20 mouse cellular contexts compared by ENCODE assay signal in the genomic region with DNA sequence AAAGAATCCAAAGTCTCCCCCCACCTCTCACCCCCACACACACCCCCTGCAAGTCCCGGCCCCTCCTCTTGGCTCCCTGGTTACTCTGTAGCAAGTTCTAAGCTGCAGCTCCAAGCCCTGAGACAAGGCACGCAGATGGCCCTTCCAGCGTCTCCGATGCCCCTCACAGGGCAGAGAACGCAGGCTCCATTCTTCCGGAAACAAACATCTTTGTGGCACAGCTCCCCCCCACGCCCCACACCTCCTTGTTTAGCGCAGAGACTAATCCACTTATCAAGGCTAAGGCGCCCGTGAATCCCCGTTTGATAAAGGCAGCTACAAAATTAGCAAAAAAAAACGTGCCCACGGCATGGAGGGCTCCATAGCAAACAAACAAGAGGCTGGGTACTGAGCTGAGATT.
DNase-seq lines count a peak whose midpoint lies in the region; ATAC-seq lines count a peak whose summit lies in the region.
"Had no signal": no experiment of that assay in that cellular context is flagged by ENCODE, and none has a peak within 500 bp of the region (broad histone marks: within the 10 kb centered on the region; RNA-seq: fewer than 3 reads in every experiment).

No protein-coding gene starts in this region.

- H3K27ac ChIP-seq in hindbrain, embryonic 16.5 days (ENCODE audit: low read depth, low read length) = no peak overlapping the region
- H3K27ac ChIP-seq in hindbrain, embryonic 10.5 days = no peak overlapping the region
- no peak overlapping the region for H3K27ac ChIP-seq in forebrain, embryonic 14.5 days (ENCODE audit: low read depth, low read length)
- H3K27ac ChIP-seq in midbrain, embryonic 12.5 days (replicated peaks) = peak overlapping the region; percentile 39; the same call in 1 of the 2 replicates
- H3K27ac ChIP-seq: heart, adult 2 months; heart, embryonic 15.5 days; left cerebral cortex, adult 2 months; neural tube, embryonic 15.5 days had no signal

- H3K4me1 ChIP-seq in hindbrain, embryonic 16.5 days (ENCODE audit: control insufficient read depth, insufficient read depth, low read depth, low read length) = peaks cover 19% of the 10 kb centered on the region
- peaks cover 71% of the 10 kb centered on the region for H3K4me1 ChIP-seq in hindbrain, embryonic 10.5 days (replicated peaks)
- H3K4me1 ChIP-seq in forebrain, embryonic 14.5 days (ENCODE audit: control insufficient read depth, insufficient read depth, low read length) = peaks cover 25% of the 10 kb centered on the region; the same call in 1 of the 2 replicates
- H3K4me1 ChIP-seq in midbrain, embryonic 12.5 days = peaks cover 70% of the 10 kb centered on the region
- H3K4me1 ChIP-seq: heart, embryonic 15.5 days had no signal

- no peak for DNase-seq in hindbrain, embryonic 10.5 days (ENCODE audit: low spot score)
- peak; percentile 33 for DNase-seq in forebrain, embryonic 14.5 days (ENCODE audit: low spot score)
- peak; percentile 64 for DNase-seq in retina, postnatal 1 day
- no peak for DNase-seq in layer of hippocampus, postnatal 14 days (ENCODE audit: low spot score in 2 of 2)
- DNase-seq: adrenal gland, postnatal 10 days; gastrocnemius, postnatal 14 days; heart, adult 2 months; heart, postnatal 4 days; kidney, adult 8-10 months; kidney, postnatal 14 days; lung, adult 18-20 months; lung, postnatal 14 days; right cerebral cortex, postnatal 4 days had no signal

- peak overlapping the region; percentile 25; the same call in 1 of the 2 replicates for H3K4me2 ChIP-seq in hindbrain, embryonic 16.5 days (ENCODE audit: low read length)
- H3K4me2 ChIP-seq in forebrain, embryonic 14.5 days (ENCODE audit: low read length) = no peak overlapping the region; the same call in 1 of the 2 replicates
- H3K4me2 ChIP-seq in midbrain, embryonic 12.5 days (replicated peaks) = peak overlapping the region; percentile 4; the same call in 1 of the 2 replicates
- H3K4me2 ChIP-seq: heart, embryonic 15.5 days; liver, embryonic 11.5 days; neural tube, embryonic 15.5 days had no signal

- H3K27me3 ChIP-seq in hindbrain, embryonic 16.5 days (replicated peaks; ENCODE audit: control insufficient read depth, insufficient read depth, low read length) = peaks cover 4% of the 10 kb centered on the region; the same call in 1 of the 2 replicates
- peaks cover 93% of the 10 kb centered on the region for H3K27me3 ChIP-seq in hindbrain, embryonic 10.5 days (ENCODE audit: insufficient read depth, poor library complexity, severe bottlenecking)
- peaks cover 4% of the 10 kb centered on the region; the same call in 1 of the 2 replicates for H3K27me3 ChIP-seq in forebrain, embryonic 14.5 days (replicated peaks; ENCODE audit: control insufficient read depth, insufficient read depth, low read length)
- peaks cover 65% of the 10 kb centered on the region for H3K27me3 ChIP-seq in midbrain, embryonic 12.5 days

- 13% methylated on average over 13 of the region's 13 CpGs for WGBS in hindbrain, embryonic 16.5 days
- WGBS in hindbrain, embryonic 10.5 days = 19% methylated on average over 13 of the region's 13 CpGs
- 4% methylated on average over 13 of the region's 13 CpGs for WGBS in forebrain, embryonic 14.5 days
- WGBS in midbrain, embryonic 12.5 days = 2% methylated on average over 13 of the region's 13 CpGs

- H3K9ac ChIP-seq in hindbrain, embryonic 16.5 days (ENCODE audit: low read depth, low read length) = no peak overlapping the region
- H3K9ac ChIP-seq in forebrain, embryonic 14.5 days (ENCODE audit: low read length) = peak overlapping the region; percentile 21; the same call in 1 of the 2 replicates
- no peak overlapping the region for H3K9ac ChIP-seq in midbrain, embryonic 12.5 days (replicated peaks)
- H3K9ac ChIP-seq: heart, embryonic 15.5 days; neural tube, embryonic 15.5 days had no signal

- no peaks in the 10 kb centered on the region for H3K9me3 ChIP-seq in hindbrain, embryonic 16.5 days (ENCODE audit: control insufficient read depth, low read length)
- no peaks in the 10 kb centered on the region for H3K9me3 ChIP-seq in hindbrain, embryonic 10.5 days
- H3K9me3 ChIP-seq in forebrain, embryonic 14.5 days (replicated peaks; ENCODE audit: control insufficient read depth, low read length) = no peaks in the 10 kb centered on the region
- no peaks in the 10 kb centered on the region for H3K9me3 ChIP-seq in midbrain, embryonic 12.5 days
- H3K9me3 ChIP-seq: heart, embryonic 15.5 days; neural tube, embryonic 15.5 days had no signal

- H3K4me3 ChIP-seq in hindbrain, embryonic 16.5 days (ENCODE audit: low read length) = no peak overlapping the region
- no peak overlapping the region for H3K4me3 ChIP-seq in hindbrain, embryonic 10.5 days
- no peak overlapping the region for H3K4me3 ChIP-seq in forebrain, embryonic 14.5 days (ENCODE audit: low read depth, low read length)
- no peak overlapping the region for H3K4me3 ChIP-seq in midbrain, embryonic 12.5 days
- H3K4me3 ChIP-seq: heart, adult 2 months; heart, embryonic 15.5 days; left cerebral cortex, adult 2 months; neural tube, embryonic 15.5 days had no signal

- H3K36me3 ChIP-seq in hindbrain, embryonic 16.5 days (ENCODE audit: control insufficient read depth, insufficient read depth, low read length) = no peaks in the 10 kb centered on the region
- H3K36me3 ChIP-seq in hindbrain, embryonic 10.5 days = peaks cover 31% of the 10 kb centered on the region
- H3K36me3 ChIP-seq in forebrain, embryonic 14.5 days (ENCODE audit: control insufficient read depth, insufficient read depth, low read length) = no peaks in the 10 kb centered on the region
- no peaks in the 10 kb centered on the region for H3K36me3 ChIP-seq in midbrain, embryonic 12.5 days
- H3K36me3 ChIP-seq: heart, embryonic 15.5 days; neural tube, embryonic 15.5 days had no signal

- ATAC-seq in hindbrain, embryonic 16.5 days = no peak
- no peak for ATAC-seq in forebrain, embryonic 14.5 days
- ATAC-seq in midbrain, embryonic 12.5 days (ENCODE audit: low FRiP score, low read depth) = no peak
- ATAC-seq in megakaryocyte, adult 5-6 weeks (ENCODE audit: poor library complexity, severe bottlenecking) = no peak

Comparison
In these comparisons a context has a peak if more than half of its experiments do, and no peak if none do; other contexts are left out.
1. DNase-seq: peak in forebrain, embryonic 14.5 days (single experiment) and retina, postnatal 1 day (single experiment); none in hindbrain, embryonic 10.5 days (single experiment) and layer of hippocampus, postnatal 14 days (0 of 2).